Mouse (Mus musculus) brain, adult 2 months (tissue): ENCODE measurements at regions not wholly inside any gene's neighbourhood (a gene's known extent, or its start where the extent isn't known, plus 50 kb on each side); places are given as distances from the start of the nearest gene placed in this dataset.
A peak's percentile ranks its signal among the peaks of the same experiment; 100 is the strongest.

Source experiments
- DNase-seq: peaks from one replicate; pipeline ENCODE4 v3.0.0; 2011; ENCODE audit warnings: low read depth, low spot score

DNA sequence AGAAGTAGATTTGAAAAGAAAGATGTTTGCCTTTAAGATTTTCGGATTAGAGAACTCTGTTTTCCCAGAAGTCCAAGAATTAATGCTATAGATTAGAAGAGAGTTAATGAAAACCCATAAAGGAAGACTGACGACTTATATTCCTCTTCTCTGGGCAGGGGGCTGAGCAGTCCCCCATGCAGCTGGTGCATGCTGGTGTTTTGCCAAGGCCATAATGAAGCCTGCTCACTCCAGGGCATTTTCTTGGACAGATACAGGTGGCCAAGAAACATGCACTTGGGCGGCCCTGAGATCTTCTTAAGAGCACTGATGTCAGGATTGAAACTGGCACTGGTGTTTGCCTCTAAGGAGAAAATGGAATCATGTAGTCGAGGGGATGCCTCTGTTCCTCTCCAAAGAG, 233.6 kb upstream of the Tmem161b start:
- peak; percentile 32 for DNase-seq

DNA sequence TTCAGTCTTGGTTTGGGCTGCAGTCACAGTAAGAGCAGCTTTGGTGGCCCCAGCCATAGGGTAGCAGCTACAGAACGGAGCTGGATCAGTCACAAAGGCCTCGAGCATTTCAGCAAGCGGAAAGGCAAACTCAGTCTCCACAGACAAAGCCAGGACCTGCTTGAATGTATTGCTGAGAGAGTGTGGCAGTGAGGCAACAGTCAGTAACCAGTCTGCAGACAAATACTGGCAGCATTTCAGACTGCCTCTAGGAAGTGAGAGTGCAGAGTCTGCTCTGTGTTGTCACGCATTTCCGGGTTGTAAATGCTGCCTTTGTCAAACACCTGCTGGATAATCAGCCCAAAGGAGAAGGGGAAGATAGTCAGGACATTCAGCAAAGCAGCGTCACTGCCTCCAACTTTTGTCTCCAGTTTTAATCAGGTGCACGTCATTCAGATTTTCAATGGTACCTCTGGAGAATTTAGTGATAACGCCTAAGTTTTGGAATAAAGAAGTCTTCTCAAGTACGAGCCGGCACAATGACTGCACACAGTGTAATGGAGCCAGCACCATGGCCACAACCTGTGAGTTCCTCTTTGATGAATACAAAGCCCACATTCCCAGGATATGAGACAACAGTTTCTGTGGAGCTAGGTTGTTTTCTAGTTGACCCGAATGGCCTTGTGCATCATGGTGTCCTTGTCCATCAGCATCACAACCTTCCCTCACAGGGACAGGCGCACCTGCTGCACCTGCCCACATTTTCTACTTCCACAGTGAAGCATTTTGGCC, 224.3 kb upstream of the Tmem161b start:
- peak; percentile 23 for DNase-seq

DNA sequence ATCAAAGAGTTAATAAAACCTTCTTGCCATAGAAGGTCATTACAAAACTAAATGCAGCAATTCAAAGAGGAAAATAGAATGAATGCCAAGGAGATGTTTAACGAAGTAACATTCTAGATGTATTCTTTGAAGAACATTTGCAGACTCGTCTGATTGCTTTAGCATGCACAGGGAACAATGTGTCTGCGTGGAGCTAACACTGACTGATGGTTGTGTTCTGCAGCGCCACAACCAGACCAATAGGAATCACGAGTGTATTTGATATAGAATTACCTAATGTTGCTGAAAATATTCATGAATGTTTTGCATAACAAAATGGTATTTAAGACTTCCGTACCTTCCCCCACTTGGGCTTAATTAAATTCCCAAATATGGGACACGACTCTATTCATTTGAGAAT, 200.3 kb upstream of the Tmem161b start:
- DNase-seq = no peak

DNA sequence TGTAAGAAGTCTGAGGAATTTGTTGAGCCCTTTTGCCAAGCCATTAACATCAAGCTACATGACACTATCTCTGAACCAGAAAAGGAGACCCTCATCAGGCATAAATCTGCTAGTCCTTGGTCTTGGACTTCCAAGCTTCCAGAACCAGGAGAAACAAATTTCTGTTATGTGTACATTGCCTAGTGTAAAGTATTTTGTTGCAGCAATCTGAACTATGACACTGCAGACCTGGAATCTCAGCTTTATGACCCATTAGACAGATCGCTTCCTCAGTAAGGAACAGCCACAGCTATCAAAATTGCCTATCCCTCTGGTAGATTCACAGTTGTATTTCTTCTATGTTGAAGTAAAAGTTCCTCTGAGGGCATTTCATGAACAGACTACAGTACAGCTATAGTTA, 199.1 kb upstream of the Tmem161b start:
- DNase-seq = no peak

DNA sequence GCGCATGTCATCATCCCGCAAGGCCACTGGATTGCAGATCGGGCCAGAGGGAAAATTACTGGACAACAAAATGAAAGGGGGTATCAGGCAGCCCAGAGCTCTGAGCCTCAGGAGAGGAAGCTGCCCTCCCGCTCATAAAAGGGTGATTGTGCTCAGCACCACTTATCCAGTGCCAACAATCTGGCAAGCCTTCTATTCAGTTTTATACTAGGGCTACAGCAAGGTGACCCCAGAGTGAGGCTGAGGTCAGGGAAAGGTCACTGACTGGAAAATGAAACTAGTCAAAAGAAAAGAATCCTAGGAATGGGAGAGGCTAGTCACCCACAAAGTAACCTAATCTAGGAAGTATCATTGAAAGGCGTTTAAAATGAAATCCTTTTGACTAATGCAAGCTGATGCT, 198.5 kb upstream of the Tmem161b start:
- DNase-seq = peak; percentile 33

DNA sequence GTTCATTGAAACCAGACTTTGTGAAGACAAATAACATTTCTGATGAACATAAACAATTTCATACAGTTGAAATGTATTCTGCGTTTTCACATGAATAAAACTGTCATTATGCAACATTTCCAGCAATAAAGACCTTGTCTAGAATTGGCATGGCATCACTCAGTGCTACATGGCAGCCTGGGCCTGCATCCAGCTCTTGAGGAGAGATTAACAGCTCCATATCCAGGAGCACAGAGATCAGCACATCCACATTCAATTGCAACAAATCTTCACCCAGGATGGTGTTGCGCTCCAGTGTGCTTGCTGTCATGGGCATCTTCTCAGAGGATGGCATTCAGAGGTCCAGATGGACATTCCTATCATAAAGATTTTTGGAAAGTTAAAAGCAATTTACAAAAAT, 196.7 kb upstream of the Tmem161b start:
- DNase-seq = peak; percentile 27

DNA sequence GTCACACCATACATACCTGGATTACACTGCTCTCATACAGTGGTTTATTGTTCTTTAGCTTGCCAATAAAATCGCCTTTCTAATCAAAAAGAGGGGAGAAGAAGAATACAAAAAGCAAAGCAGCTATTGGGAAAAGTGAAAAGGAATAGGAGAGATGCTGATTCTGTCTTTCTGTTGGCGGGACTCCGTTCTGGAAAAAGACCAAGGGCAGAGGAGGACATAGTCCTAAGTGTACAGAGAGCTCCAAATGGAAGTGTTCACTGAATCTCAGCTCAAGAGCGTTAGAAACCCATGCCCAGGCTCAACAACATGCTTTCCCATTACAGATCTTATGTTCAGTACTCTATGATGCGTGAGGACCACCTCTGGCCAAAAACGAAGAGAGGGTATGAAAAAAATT, 174.4 kb upstream of the Tmem161b start:
- DNase-seq = no peak

DNA sequence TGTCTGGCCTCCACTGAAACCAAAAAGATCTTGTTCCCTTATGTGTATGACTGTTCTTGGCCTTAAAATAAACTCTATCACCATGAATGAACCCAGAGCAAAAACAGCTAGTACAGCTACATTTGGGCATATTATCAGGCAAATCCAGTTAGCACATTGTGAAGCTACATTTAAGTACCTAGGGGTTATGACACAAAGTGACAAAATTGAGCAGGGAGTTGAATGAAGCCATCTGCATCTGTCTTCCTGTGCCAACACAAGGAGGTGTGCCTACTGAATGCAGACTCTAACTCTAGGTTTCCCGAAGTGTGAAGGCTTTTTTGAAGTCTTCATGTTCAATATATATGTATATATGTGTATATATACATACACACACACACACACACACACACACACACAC, 169.9 kb upstream of the Tmem161b start:
- no peak for DNase-seq

DNA sequence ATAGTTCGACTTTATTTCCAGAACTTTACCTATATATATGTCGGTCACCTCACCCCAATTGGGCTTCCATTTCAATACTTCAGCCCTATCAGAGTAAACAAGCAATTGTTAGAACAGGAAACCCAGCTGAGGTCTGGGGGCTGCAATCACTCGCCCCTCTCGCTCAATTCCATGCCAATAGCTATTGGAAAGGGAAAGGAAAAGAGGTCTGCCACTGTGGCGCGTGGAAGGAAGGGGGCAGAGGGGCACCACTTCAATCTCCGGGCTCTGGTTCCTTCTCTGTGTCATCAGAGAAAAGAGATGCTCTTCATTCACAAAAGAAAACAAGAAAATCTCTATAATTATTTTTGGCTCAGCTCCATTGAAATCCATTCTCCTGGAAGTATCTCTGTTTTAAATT, 167.1 kb upstream of the Tmem161b start:
- DNase-seq = no peak

DNA sequence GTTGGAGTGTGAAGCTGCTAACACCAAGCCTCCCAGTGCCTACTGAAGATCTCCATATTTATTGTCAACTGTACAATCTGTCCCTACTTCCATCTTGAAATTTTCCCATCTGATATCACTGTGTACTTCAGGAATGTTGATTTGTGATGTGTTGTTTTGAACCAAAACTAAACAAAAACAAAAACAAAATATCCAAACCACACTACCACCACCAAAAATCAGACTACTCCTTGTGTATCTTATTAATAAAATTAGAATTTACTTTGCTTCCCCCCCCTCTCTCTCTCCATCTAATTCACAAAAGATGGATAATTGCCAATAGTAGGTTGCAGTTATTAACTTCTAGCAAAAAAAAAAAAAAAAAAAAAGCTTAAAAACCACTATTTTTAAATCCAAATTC, 166.5 kb upstream of the Tmem161b start:
- DNase-seq = no peak

DNA sequence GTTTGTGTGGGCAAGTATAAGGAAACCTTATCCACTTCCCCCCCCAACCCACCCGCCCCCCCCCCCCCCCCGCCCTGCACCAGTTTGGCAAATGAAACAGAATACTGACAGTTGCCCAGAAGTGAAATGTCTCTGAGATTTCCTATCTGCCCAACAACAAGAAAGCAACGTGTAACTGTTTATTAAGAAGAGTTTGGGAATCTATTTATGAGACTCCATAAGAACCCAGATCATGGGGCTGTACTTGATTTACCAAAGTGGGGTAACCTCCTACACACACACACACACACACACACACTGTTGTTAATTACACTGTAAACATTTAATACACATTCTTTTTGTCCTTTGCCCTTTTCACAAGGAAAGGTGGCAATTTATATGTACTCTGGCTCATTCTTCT, 165.6 kb upstream of the Tmem161b start:
- no peak for DNase-seq

DNA sequence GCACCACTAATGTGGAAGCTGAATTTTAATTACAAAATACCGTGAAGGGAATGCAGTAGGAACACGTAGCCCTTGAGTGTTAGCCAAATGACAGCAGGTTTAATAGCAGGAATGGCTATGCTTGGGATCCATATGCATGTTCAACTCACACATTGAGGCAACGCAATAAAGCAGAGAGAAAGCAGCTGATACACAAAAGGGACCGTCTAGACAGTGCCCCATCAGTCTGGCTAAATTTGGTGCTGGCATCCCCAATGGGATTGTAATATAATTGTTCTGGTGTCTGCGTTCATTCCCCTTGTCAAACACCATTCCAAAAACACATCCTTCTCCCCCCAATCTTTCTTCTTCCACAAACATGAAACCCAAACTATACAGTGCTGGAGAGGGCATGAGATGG, 165.1 kb upstream of the Tmem161b start:
- no peak for DNase-seq

DNA sequence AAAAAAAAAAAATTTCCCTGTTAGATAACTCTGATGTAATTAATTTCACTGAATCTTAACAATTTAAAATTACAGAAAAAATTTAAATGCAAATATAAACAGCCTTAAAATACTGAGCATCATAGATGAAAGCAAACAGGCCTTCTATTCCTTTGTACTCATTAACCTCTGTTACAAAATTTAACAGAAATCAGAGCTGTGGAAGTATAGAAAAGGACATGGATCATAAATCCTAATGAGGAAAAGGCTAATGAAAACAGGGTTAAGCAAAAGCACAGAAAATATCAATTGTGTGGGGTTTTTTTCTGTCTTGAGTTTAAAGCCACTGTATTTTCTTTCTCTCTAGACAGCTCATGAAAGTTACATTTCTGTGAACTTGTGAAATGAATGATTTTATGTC, 164.6 kb upstream of the Tmem161b start:
- no peak for DNase-seq

DNA sequence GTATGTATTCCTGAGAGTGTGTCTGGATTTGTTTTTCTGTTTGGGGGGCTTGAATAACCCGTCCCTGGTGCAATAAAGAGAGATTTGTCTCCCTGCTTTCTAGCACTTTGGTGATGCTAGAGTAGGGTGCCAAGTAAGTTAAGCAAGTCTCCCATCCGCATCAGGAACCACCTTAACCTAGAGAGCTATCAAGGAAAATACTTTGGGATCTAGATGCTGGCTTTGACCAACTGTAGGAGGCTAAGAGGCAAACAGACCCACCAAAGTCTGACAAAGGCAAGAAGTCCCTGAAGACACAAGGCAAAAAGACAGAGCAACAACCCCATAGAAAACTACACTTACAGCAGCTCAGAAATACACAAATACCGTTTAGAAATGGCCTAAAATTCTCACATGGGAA, 163.8 kb upstream of the Tmem161b start:
- DNase-seq = no peak

DNA sequence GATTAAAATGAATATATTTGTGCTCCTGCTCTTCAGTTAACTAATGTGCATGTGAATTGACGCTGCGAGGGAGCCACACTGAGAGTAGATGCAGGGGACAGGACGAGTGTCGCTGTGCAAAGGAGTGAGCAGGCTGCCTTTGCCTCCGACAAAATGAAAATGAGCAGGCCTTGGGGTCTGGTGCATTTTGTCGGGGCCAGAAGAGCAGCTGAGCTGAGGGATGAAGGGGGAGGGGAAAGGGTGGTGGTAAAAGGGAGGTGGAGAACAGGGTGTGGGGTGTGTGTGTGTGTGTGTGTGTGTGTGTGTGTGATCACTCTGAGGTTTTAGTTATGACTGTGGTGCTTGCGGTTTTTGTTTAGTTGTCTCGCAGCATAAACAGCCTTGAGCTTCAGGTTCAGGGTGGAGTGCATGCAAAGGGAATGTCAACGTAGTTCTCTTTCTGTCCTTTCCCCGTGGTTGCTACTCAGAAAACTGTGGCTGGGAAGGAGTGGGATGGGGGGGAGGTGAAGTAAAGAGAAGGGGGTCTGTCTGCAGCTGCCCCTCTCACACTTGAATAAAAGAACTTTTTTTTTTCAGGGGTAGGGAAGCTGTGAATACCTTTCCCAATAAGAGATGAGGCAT, 163.0 kb upstream of the Tmem161b start:
- DNase-seq = peak; percentile 86

DNA sequence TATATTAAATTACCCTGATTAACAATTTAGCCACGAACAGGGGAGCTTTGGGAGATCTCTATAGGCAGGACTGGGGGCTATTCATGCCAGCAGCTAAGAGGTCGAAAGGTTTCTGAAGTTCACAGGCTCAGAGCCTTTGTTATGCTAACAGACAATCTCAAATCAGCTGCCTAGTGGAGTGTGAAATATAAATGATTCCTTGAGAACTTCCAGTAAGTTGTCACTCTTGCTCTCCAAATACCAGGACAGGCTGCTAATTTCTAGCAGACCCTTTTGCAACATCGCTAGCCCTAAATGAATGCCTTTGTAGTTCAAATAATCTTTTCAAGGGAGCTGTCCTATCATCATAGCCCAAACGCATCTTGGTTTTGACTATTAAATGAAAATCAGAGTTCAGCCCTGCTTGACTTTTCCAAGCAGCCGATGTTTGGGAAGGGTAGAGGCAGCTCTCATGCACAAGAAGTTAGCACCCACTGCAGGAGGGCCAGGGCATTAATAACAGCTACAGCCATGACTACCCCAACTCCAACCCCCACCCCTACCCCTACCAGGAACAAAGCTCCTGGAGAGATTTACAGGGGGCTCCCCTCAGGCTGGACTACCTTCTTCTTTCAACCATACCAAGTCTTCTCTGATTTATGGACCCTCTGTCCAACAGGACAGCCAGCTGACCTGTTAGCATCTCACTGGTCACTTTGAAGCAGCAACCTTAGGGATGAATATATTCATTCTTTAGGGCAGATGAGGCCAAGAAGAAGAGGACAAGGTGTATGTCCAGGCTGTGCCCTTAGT, 162.2 kb upstream of the Tmem161b start:
- no peak for DNase-seq

DNA sequence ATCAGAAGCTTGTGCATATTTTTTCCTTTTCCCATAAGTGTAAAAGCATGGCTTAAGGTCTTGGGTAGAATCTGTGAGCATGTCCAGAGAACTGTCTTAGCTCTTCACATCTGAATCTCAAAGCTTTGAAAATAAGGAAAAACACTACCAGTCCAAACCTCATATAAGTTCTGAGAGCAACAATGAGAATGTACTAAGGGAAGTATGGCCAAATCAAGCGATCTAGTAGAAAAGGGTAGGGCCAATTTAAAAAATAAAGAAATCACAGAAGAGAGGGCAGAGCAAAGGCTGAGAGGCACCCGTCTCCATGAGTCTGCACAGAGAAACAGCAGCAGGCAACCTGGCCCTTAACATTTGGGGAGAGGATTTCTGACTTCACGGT, 161.7 kb upstream of the Tmem161b start:
- no peak for DNase-seq

DNA sequence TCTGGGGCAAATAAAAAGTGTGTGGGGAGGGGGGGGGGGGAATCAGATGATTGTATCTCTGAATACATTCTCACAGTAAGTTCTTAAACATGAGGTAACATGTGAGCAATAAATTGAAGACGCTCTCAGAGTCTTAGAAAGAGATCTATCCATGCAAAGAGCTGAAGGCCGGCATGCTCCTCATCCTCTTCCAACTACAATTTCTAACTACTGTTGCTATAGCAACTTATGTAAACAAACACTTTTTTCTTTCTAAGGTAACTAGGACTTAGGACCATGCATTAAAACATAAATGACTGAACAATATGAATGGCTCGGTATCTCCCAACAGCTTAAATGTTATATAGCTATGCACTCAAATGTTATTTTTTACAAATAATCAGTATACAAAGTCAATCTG, 161.2 kb upstream of the Tmem161b start:
- no peak for DNase-seq

DNA sequence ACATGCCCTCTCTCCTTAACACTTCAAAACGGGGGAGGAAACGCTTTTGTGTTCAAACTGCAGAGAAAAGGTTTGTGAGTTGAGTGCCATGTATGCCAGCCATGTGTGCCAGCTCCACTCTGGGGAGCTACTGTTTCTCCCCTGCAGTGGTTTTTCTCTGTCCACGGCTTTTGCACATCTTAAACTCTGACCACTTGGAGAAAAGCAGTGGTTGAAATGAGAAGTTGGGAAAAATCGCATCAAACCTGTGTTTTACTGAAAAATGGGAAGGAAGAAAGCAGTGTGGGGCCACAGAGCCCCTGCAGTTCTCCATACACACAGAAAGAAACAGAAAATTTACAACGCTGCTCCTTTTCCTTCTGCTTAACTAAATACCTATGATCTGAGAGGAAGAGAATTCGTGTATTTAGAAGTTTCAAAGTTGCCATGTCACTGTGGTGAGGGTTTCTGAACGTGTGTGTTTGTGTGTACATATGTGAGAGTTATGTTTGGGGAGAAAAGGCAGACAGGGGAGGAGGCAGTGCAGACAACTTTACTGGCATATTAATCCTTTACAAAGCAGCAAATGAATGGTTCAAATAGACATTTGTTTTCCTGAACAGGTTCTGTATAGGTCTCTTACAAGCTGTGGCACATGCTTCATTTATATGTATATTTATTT, 160.1 kb upstream of the Tmem161b start:
- DNase-seq = peak; percentile 59

DNA sequence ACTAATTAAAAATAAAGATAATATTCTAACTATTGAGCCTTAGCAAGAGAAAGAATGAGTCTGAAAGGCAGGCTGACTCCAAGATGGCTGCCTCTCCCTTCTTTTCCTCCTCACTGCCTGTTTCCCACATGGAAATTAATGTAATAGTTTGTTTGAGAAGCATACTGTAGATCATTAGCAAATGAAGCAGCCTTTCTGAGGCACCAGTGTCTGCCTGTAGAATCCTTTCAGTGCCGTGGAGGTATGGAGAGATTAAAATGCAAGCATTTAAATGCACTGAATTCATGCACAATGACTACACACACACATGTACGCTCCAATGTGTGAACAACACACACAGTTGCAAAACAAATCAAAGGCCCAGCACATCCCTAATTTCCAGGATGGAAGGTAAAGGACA, 159.5 kb upstream of the Tmem161b start:
- DNase-seq = no peak

DNA sequence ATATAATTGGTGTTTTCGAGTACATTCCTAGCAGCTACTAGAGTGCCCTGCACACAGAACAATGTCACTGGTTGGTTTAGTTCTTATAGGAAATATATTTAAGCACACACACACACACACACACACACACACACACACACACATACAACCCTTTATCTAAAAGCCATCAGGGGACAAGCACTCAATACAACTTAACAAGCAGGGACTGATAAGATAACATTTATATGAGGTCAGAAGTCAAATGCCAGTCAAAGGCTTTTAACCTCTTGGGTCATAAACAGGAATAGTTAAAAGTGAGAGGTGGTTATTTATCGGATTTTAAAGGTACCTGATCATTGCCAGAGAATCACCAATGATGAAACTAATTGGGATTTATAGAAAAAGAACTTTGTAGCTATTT, 158.7 kb upstream of the Tmem161b start:
- no peak for DNase-seq

DNA sequence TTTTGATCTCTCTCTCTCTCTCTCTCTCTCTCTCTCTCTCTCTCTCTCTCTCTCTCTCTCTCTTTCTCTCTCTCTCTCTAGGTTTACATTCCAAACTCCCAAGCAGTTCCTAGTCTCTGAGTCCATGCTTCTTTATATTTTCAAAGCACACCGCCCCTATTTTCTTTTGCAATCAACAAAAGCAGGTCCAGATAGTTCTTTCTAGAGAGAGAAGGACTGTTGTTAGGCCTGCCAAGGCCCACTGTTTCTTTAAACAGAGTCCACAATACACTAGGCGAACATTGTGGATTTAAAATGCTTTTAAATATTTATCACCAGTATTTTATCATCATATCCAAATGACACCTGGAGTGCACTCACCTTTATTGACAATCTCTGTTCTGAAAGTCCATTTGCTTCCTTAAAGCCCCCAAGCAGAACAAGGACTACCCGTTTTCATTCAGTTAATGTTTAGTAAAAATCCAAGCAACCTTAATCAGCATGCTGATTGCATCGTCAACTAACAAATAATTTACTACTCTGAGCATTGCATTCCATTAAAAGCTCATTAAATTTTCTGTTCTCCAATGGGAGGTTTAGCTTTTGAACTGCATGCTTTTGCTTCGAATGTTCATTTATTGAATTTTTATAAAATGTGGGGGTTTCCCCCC, 157.7 kb upstream of the Tmem161b start:
- no peak for DNase-seq
